Mouse (Mus musculus) kidney, embryonic 16.5 days (tissue): ENCODE data around the gene Grid1. TPM values are rescaled to one million over a fixed set of nuclear protein-coding genes. Genes with fewer than 3 reads are reported as not detected.

ENCODE experiments used
- ATAC-seq: fragments of 200-750 bp; cut with Nextera tagmentation; 2 replicates; pipeline ENCODE4 v1.8.0; 2017; ENCODE audit warnings: moderate TSS enrichment; ENCODE audit not compliant: low FRiP score, low TSS enrichment
- H3K27ac ChIP-seq: fragments of 300-500 bp; sonication (generic); 2 replicates; pipeline ENCODE4 v1.5.1; 2014; ENCODE audit warnings: low read length
- H3K27me3 ChIP-seq: fragments of 300-500 bp; sonication (generic); 2 replicates; pipeline ENCODE4 v1.6.1; 2014; ENCODE audit warnings: low read length, control low read depth, mixed read lengths; ENCODE audit not compliant: insufficient read depth
- H3K36me3 ChIP-seq: fragments of 300-500 bp; sonication (generic); 2 replicates; pipeline ENCODE4 v1.6.1; 2014; ENCODE audit warnings: low read length, control low read depth, mixed read lengths; ENCODE audit not compliant: insufficient read depth
- H3K4me1 ChIP-seq: fragments of 300-500 bp; sonication (generic); 2 replicates; pipeline ENCODE4 v1.6.1; 2014; ENCODE audit warnings: low read length, control low read depth, mixed read lengths; ENCODE audit not compliant: insufficient read depth
- H3K4me2 ChIP-seq: fragments of 300-500 bp; sonication (generic); replicated peaks from 2 replicates; pipeline ENCODE4 v1.6.1; 2014; ENCODE audit warnings: low read depth, low read length
- H3K4me3 ChIP-seq: fragments of 300-500 bp; sonication (generic); 2 replicates; pipeline ENCODE4 v1.5.1; 2014; ENCODE audit warnings: mild to moderate bottlenecking, low read length
- H3K9ac ChIP-seq: fragments of 300-500 bp; sonication (generic); replicated peaks from 2 replicates; pipeline ENCODE4 v1.6.1; 2014; ENCODE audit warnings: low read length
- H3K9me3 ChIP-seq: fragments of 300-500 bp; sonication (generic); 2 replicates; pipeline ENCODE4 v1.6.1; 2016; ENCODE audit warnings: low read length, control low read depth
- WGBS: fragments of 180-500 bp; shearing (Covaris S2); extraction: QIAGEN DNeasy Blood & Tissue Kit; methylation state at CpG from one replicate; pipeline ENCODE4 v1.1.7; 2014; 5-methylcytosine and 5-hydroxymethylcytosine counted together
- polyA plus RNA-seq: library from polyadenylated mRNA; unstranded; fragments of >200 nt; fragmentation: Nextera tagmentation; extraction: Ambion mirVana; gene quantifications from 2 replicates; pipeline ENCODE4 v1.2.1, GENCODE M21; 2015

Grid1 gene
- polyA plus RNA-seq, 1 experiment from 2014 or later: 0.89 TPM

GRCm38 (mm10) chr14:35139824-35140223 is 319.9 kb downstream of the Grid1 start:
- WGBS: 81% methylated on average over 7 of the region's 7 CpGs
- no peak overlapping the region for H3K4me3 ChIP-seq
- no peaks in the 10 kb centered on the region for H3K27me3 ChIP-seq
- H3K4me1 ChIP-seq: no peaks in the 10 kb centered on the region
- no peak overlapping the region for H3K27ac ChIP-seq
- H3K4me2 ChIP-seq: no peak overlapping the region
- H3K9me3 ChIP-seq: no peaks in the 10 kb centered on the region
- no peak overlapping the region for H3K9ac ChIP-seq
- H3K36me3 ChIP-seq: no peaks in the 10 kb centered on the region
- no peak for ATAC-seq

- WGBS: 80% methylated on average over 3 of the region's 3 CpGs
Observed at GRCm38 (mm10) chr14:35152450-35152849, 332.5 kb downstream of the Grid1 start.

GRCm38 (mm10) chr14:35153701-35154277 is 333.9 kb downstream of the Grid1 start:
- H3K9me3 ChIP-seq: no peaks in the 10 kb centered on the region
- H3K9ac ChIP-seq: no peak overlapping the region
- no peaks in the 10 kb centered on the region for H3K36me3 ChIP-seq
- H3K4me3 ChIP-seq: no peak overlapping the region
- H3K27ac ChIP-seq: no peak overlapping the region
- no peak for ATAC-seq
- H3K4me1 ChIP-seq: no peaks in the 10 kb centered on the region
- H3K4me2 ChIP-seq: no peak overlapping the region
- 45% methylated on average over 3 of the region's 3 CpGs for WGBS
- H3K27me3 ChIP-seq: no peaks in the 10 kb centered on the region

More at GRCm38 (mm10) chr14:35152450-35152849, 332.5 kb downstream of the Grid1 start:
- ATAC-seq: no peak
- H3K36me3 ChIP-seq: no peaks in the 10 kb centered on the region
- no peaks in the 10 kb centered on the region for H3K27me3 ChIP-seq
- H3K27ac ChIP-seq: no peak overlapping the region
- H3K9ac ChIP-seq: no peak overlapping the region
- H3K4me3 ChIP-seq: no peak overlapping the region
- no peak overlapping the region for H3K4me2 ChIP-seq
- H3K9me3 ChIP-seq: no peaks in the 10 kb centered on the region
- H3K4me1 ChIP-seq: no peaks in the 10 kb centered on the region

GRCm38 (mm10) chr14:35154364-35154763 is 334.5 kb downstream of the Grid1 start:
- no peak overlapping the region for H3K9ac ChIP-seq
- no peaks in the 10 kb centered on the region for H3K36me3 ChIP-seq
- H3K27me3 ChIP-seq: no peaks in the 10 kb centered on the region
- WGBS: 60% methylated on average over 3 of the region's 3 CpGs
- H3K4me1 ChIP-seq: no peaks in the 10 kb centered on the region
- H3K4me2 ChIP-seq: no peak overlapping the region
- H3K4me3 ChIP-seq: no peak overlapping the region
- ATAC-seq: no peak
- H3K27ac ChIP-seq: no peak overlapping the region
- H3K9me3 ChIP-seq: no peaks in the 10 kb centered on the region

GRCm38 (mm10) chr14:35157069-35157655 is 337.3 kb downstream of the Grid1 start:
- Histone ChIP-seq H3K9me3 (no peaks in the 10 kb centered on the region), H3K9ac (no peak overlapping the region), H3K4me1 (no peaks in the 10 kb centered on the region), H3K36me3 (no peaks in the 10 kb centered on the region), H3K27me3 (no peaks in the 10 kb centered on the region), H3K4me2 (no peak overlapping the region), H3K4me3 (no peak overlapping the region), H3K27ac (no peak overlapping the region)
- 82% methylated on average over 7 of the region's 7 CpGs for WGBS
- 0 out of 2 replicates have a peak, but pooled peaks have one; percentile 19 for ATAC-seq

- WGBS: 74% methylated on average over 2 of the region's 2 CpGs
- no peaks in the 10 kb centered on the region for H3K36me3 ChIP-seq
- H3K27ac ChIP-seq: no peak overlapping the region
- no peaks in the 10 kb centered on the region for H3K27me3 ChIP-seq
- no peaks in the 10 kb centered on the region for H3K4me1 ChIP-seq
- no peak for ATAC-seq
- no peaks in the 10 kb centered on the region for H3K9me3 ChIP-seq
- H3K4me2 ChIP-seq: no peak overlapping the region
- no peak overlapping the region for H3K4me3 ChIP-seq
- no peak overlapping the region for H3K9ac ChIP-seq
Observed at GRCm38 (mm10) chr14:35159296-35159695, 339.4 kb downstream of the Grid1 start.

GRCm38 (mm10) chr14:35167451-35167850 is 347.5 kb downstream of the Grid1 start:
- WGBS: 80% methylated on average over 2 of the region's 2 CpGs
- Histone ChIP-seq H3K27ac (no peak overlapping the region), H3K4me2 (no peak overlapping the region), H3K4me1 (no peaks in the 10 kb centered on the region), H3K27me3 (no peaks in the 10 kb centered on the region), H3K9me3 (no peaks in the 10 kb centered on the region), H3K4me3 (no peak overlapping the region), H3K36me3 (no peaks in the 10 kb centered on the region), H3K9ac (no peak overlapping the region)
- peak; percentile 67 for ATAC-seq

- no peak overlapping the region for H3K9ac ChIP-seq
- ATAC-seq: no peak
- H3K36me3 ChIP-seq: no peaks in the 10 kb centered on the region
- no peaks in the 10 kb centered on the region for H3K4me1 ChIP-seq
- H3K4me2 ChIP-seq: no peak overlapping the region
- no peak overlapping the region for H3K4me3 ChIP-seq
- no peaks in the 10 kb centered on the region for H3K9me3 ChIP-seq
- WGBS: 62% methylated on average over 1 of the region's 1 CpGs
- no peaks in the 10 kb centered on the region for H3K27me3 ChIP-seq
- H3K27ac ChIP-seq: no peak overlapping the region
Observed at GRCm38 (mm10) chr14:35173861-35174260, 354.0 kb downstream of the Grid1 start.

GRCm38 (mm10) chr14:35176021-35176420 is 356.1 kb downstream of the Grid1 start:
- Histone ChIP-seq H3K9me3 (no peaks in the 10 kb centered on the region), H3K27me3 (no peaks in the 10 kb centered on the region), H3K36me3 (no peaks in the 10 kb centered on the region), H3K4me2 (no peak overlapping the region), H3K4me1 (no peaks in the 10 kb centered on the region), H3K4me3 (no peak overlapping the region), H3K9ac (no peak overlapping the region), H3K27ac (no peak overlapping the region)
- 95% methylated on average over 3 of the region's 3 CpGs for WGBS
- ATAC-seq: no peak

GRCm38 (mm10) chr14:35179076-35179475 is 359.2 kb downstream of the Grid1 start:
- Histone ChIP-seq H3K27me3 (no peaks in the 10 kb centered on the region), H3K27ac (no peak overlapping the region), H3K36me3 (no peaks in the 10 kb centered on the region), H3K9me3 (no peaks in the 10 kb centered on the region), H3K4me3 (no peak overlapping the region), H3K9ac (no peak overlapping the region), H3K4me2 (no peak overlapping the region), H3K4me1 (no peaks in the 10 kb centered on the region)
- no peak for ATAC-seq
